Mouse (Mus musculus): ENCODE data around the gene Cenpq. TPM values are rescaled to one million over a fixed set of nuclear protein-coding genes. Genes with fewer than 3 reads are reported as not detected.

Gene Cenpq
- total RNA-seq, 1 experiment, result 13.7 TPM

DNA sequence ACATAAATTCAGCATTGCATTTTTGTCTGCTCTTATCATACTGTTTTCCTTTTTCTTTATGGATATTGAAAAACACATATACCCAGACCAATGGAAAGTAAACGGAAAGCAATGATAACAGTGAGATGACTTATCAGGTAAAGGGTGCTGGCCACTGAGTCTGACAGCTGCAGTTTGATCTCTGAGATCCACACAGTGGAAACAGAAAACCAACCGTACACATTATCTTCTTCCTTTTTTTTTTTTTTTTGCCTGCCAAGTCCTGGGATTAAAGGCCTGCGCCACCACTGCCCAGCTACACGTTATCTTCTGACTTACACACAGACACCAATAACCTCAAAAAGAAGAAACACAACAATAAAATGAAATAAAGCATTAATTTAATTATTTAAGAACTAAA, 31.5 kb downstream of the Cenpq start:
- no peak for DNase-seq (ENCODE audit: low read depth, low spot score)
- no peak overlapping the region for H3K9ac ChIP-seq (ENCODE audit: insufficient read depth, low read depth, low read length, poor library complexity, severe bottlenecking)
- TF ChIP-seq MAFK (IDR thresholded peaks at IDR 0.05; ENCODE audit: insufficient read depth, low read depth, low read length) (no peak), ZC3H11A (IDR thresholded peaks at IDR 0.05; ENCODE audit: borderline replicate concordance, low read depth, low read length) (no peak), CHD2 (IDR thresholded peaks at IDR 0.05; ENCODE audit: low read depth, low read length) (no peak), HCFC1 (IDR thresholded peaks at IDR 0.05; ENCODE audit: borderline replicate concordance, insufficient read depth, low read length) (no peak), ZNF384 (IDR thresholded peaks at IDR 0.05; ENCODE audit: low read depth, low read length) (no peak)
- no peak overlapping the region for H3K4me3 ChIP-seq (ENCODE audit: insufficient read depth in 1 of 2, low read depth in 1 of 2, low read length in 2 of 2, poor library complexity in 1 of 2, severe bottlenecking in 1 of 2)
- H3K4me1 ChIP-seq (ENCODE audit: control insufficient read depth in 2 of 2, insufficient read depth in 2 of 2, low read length in 2 of 2, poor library complexity in 1 of 2), result peaks cover 0 to 8% of the 10 kb centered on the region in 2 experiments; a peak in 2 of 4 replicates
- no peak overlapping the region for H3K27ac ChIP-seq (ENCODE audit: insufficient read depth, low read depth, low read length, poor library complexity, severe bottlenecking)
- no peaks in the 10 kb centered on the region for H3K36me3 ChIP-seq (ENCODE audit: control insufficient read depth, insufficient read depth, low read length, poor library complexity, severe bottlenecking)
- no peaks in the 10 kb centered on the region for H3K9me3 ChIP-seq (ENCODE audit: control insufficient read depth, insufficient read depth, low read depth, low read length)
- in situ Hi-C loops (cut with MboI; ENCODE audit: low sequenced_read_pairs in 2 of 2, unreplicated experiment in 2 of 2), result no loop called here

- DNase-seq (ENCODE audit: low read depth, low spot score), result no peak
- no peak overlapping the region for H3K9ac ChIP-seq (ENCODE audit: insufficient read depth, low read depth, low read length, poor library complexity, severe bottlenecking)
- TF ChIP-seq MAFK (IDR thresholded peaks at IDR 0.05; ENCODE audit: insufficient read depth, low read depth, low read length), result no peak
- no peak for TF ChIP-seq HCFC1 (IDR thresholded peaks at IDR 0.05; ENCODE audit: borderline replicate concordance, insufficient read depth, low read length)
- TF ChIP-seq ZC3H11A (IDR thresholded peaks at IDR 0.05; ENCODE audit: borderline replicate concordance, low read depth, low read length), result no peak
- TF ChIP-seq ZNF384 (IDR thresholded peaks at IDR 0.05; ENCODE audit: low read depth, low read length), result no peak
- no peak for TF ChIP-seq CHD2 (IDR thresholded peaks at IDR 0.05; ENCODE audit: low read depth, low read length)
- H3K4me3 ChIP-seq (ENCODE audit: insufficient read depth in 1 of 2, low read depth in 1 of 2, low read length in 2 of 2, poor library complexity in 1 of 2, severe bottlenecking in 1 of 2), result no peak overlapping the region
- no peaks in the 10 kb centered on the region for H3K36me3 ChIP-seq (ENCODE audit: control insufficient read depth, insufficient read depth, low read length, poor library complexity, severe bottlenecking)
- H3K27ac ChIP-seq (ENCODE audit: insufficient read depth, low read depth, low read length, poor library complexity, severe bottlenecking), result no peak overlapping the region
- H3K4me1 ChIP-seq (ENCODE audit: control insufficient read depth in 2 of 2, insufficient read depth in 2 of 2, low read length in 2 of 2, poor library complexity in 1 of 2), result peaks cover 0 to 7% of the 10 kb centered on the region in 2 experiments; a peak in 2 of 4 replicates
- in situ Hi-C loops (cut with MboI; ENCODE audit: low sequenced_read_pairs in 2 of 2, unreplicated experiment in 2 of 2), result no loop called here
- no peaks in the 10 kb centered on the region for H3K9me3 ChIP-seq (ENCODE audit: control insufficient read depth, insufficient read depth, low read depth, low read length)
Observed at GRCm38 (mm10) chr17:40899783-40900363, 35.0 kb downstream of the Cenpq start.

GRCm38 (mm10) chr17:40896863-40897262, 38.0 kb downstream of the Cenpq start:
- no peak for TF ChIP-seq ZC3H11A (IDR thresholded peaks at IDR 0.05; ENCODE audit: borderline replicate concordance, low read depth, low read length)
- TF ChIP-seq ZNF384 (IDR thresholded peaks at IDR 0.05; ENCODE audit: low read depth, low read length), result no peak
- no peak for TF ChIP-seq HCFC1 (IDR thresholded peaks at IDR 0.05; ENCODE audit: borderline replicate concordance, insufficient read depth, low read length)
- no peak for TF ChIP-seq CHD2 (IDR thresholded peaks at IDR 0.05; ENCODE audit: low read depth, low read length)
- Histone ChIP-seq H3K36me3 (ENCODE audit: control insufficient read depth, insufficient read depth, low read length, poor library complexity, severe bottlenecking) (no peaks in the 10 kb centered on the region), H3K4me1 (ENCODE audit: control insufficient read depth in 2 of 2, insufficient read depth in 2 of 2, low read length in 2 of 2, poor library complexity in 1 of 2) (peaks cover 2 to 5% of the 10 kb centered on the region in 2 experiments; a peak in 2 of 4 replicates), H3K9ac (ENCODE audit: insufficient read depth, low read depth, low read length, poor library complexity, severe bottlenecking) (no peak overlapping the region), H3K4me3 (ENCODE audit: insufficient read depth in 1 of 2, low read depth in 1 of 2, low read length in 2 of 2, poor library complexity in 1 of 2, severe bottlenecking in 1 of 2) (no peak overlapping the region), H3K9me3 (ENCODE audit: control insufficient read depth, insufficient read depth, low read depth, low read length) (no peaks in the 10 kb centered on the region), H3K27ac (ENCODE audit: insufficient read depth, low read depth, low read length, poor library complexity, severe bottlenecking) (no peak overlapping the region)
- in situ Hi-C loops (cut with MboI; ENCODE audit: low sequenced_read_pairs in 2 of 2, unreplicated experiment in 2 of 2), result no loop called here
- no peak for DNase-seq (ENCODE audit: low read depth, low spot score)

DNA sequence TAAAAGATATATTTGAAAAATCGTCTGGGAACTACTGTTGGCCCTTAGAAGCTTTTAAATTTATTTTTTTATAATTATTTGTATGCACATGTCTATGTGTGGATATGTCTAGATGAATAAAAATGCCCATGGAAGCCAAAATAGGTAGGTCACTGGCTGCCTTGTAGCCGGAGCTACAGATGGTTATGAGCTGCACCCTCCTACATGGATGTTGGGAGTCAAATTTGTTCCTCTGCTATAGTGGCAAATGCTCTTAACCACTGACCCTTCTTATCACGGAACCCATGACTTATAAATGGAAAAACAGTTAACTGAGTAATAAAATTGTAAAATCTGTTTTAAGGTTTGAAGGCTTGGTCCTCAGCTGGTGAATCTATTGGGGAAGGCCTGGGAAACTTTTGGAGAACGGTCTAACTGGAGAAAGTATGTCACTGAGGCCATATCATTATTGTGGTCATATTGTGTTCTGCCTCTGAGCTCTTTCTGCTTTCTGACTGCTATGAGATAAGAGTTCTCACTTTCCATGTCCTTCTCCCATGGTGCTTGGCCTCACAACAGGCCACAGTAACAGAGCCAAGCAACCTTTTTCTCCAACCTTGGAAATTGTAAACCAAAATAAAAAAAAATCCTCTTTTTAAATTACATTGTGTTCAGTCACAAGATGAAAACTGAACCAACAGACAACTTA, 46.9 kb downstream of the Cenpq start:
- TF ChIP-seq HCFC1 (IDR thresholded peaks at IDR 0.05; ENCODE audit: borderline replicate concordance, insufficient read depth, low read length) (no peak), CHD2 (IDR thresholded peaks at IDR 0.05; ENCODE audit: low read depth, low read length) (no peak), MAFK (IDR thresholded peaks at IDR 0.05; ENCODE audit: insufficient read depth, low read depth, low read length) (no peak), ZNF384 (IDR thresholded peaks at IDR 0.05; ENCODE audit: low read depth, low read length) (no peak), ZC3H11A (IDR thresholded peaks at IDR 0.05; ENCODE audit: borderline replicate concordance, low read depth, low read length) (no peak)
- Histone ChIP-seq H3K27ac (ENCODE audit: insufficient read depth, low read depth, low read length, poor library complexity, severe bottlenecking) (no peak overlapping the region), H3K9me3 (ENCODE audit: control insufficient read depth, insufficient read depth, low read depth, low read length) (no peaks in the 10 kb centered on the region), H3K9ac (ENCODE audit: insufficient read depth, low read depth, low read length, poor library complexity, severe bottlenecking) (no peak overlapping the region), H3K36me3 (ENCODE audit: control insufficient read depth, insufficient read depth, low read length, poor library complexity, severe bottlenecking) (no peaks in the 10 kb centered on the region), H3K4me3 (ENCODE audit: insufficient read depth in 1 of 2, low read depth in 1 of 2, low read length in 2 of 2, poor library complexity in 1 of 2, severe bottlenecking in 1 of 2) (no peak overlapping the region), H3K4me1 (ENCODE audit: control insufficient read depth in 2 of 2, insufficient read depth in 2 of 2, low read length in 2 of 2, poor library complexity in 1 of 2) (peaks cover 0 to under 1% of the 10 kb centered on the region in 2 experiments; a peak in 1 of 4 replicates)
- in situ Hi-C loops (cut with MboI; ENCODE audit: low sequenced_read_pairs in 2 of 2, unreplicated experiment in 2 of 2), result no loop called here
- DNase-seq (ENCODE audit: low read depth, low spot score), result no peak
